Mouse (Mus musculus) CH12F3 (cell line): ENCODE measurements around the gene Ubash3b.

Experiments used
- in situ Hi-C: fragments of 300-500 bp; cut with MboI; formaldehyde crosslinking; loops from 2 replicates; pipeline ENCODE4 v1.14.3; 2020; ENCODE audit warnings: low sequenced_read_pairs

Ubash3b gene

GRCm38 (mm10) chr9:41168656-41169055, 7.2 kb upstream of the Ubash3b start:
- in situ Hi-C loops: no loop called here

GRCm38 (mm10) chr9:41168206-41168605, 6.7 kb upstream of the Ubash3b start:
- in situ Hi-C loops: no loop called here

DNA sequence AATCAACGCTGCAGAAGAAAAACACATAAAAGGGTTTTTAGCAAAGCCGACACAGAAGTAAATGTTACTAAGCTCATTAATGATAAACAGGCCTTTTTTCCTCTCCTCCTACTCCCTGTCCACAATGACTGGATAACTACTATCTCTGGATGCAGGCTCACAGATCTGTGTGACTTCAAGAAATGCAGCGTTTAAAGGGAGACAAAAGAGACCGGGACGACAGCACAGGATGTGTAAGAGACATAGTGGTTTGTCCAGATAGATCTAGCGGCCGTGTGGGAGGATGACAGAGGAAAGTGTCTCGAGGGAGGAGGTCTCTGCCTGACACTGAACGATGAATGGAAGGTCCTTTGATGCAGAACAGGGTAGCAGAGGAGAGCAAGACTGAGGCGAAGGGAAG, 5.4 kb upstream of the Ubash3b start:
- in situ Hi-C loops: no loop called here

- in situ Hi-C loops: no loop called here
Observed at GRCm38 (mm10) chr9:41162363-41162762, 866 bp upstream of the Ubash3b start.

GRCm38 (mm10) chr9:41160536-41161176, 841 bp downstream of the Ubash3b start:
- in situ Hi-C loops: no loop called here

DNA sequence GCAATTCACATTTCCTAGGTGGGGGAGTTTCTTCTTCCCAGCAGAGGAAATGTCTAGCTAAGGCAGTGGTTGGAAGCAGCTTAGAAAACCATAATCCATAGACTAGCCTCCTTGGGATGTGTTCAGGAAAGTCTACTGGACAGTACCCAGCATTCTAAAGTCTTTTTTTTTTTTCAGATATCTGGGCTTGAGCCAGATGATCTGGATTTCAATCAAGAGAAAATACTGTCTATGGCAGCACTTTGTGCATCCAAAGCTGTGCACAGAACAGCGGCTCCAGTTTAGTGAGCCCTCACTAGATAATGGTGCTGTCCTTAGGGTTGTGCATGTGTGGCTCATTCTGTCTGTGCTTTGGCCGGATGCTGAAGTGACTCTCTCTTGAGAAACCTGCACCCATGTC, 2.3 kb downstream of the Ubash3b start:
- in situ Hi-C loops: no loop called here

GRCm38 (mm10) chr9:41157872-41158567, 3.5 kb downstream of the Ubash3b start:
- in situ Hi-C loops: no loop called here

DNA sequence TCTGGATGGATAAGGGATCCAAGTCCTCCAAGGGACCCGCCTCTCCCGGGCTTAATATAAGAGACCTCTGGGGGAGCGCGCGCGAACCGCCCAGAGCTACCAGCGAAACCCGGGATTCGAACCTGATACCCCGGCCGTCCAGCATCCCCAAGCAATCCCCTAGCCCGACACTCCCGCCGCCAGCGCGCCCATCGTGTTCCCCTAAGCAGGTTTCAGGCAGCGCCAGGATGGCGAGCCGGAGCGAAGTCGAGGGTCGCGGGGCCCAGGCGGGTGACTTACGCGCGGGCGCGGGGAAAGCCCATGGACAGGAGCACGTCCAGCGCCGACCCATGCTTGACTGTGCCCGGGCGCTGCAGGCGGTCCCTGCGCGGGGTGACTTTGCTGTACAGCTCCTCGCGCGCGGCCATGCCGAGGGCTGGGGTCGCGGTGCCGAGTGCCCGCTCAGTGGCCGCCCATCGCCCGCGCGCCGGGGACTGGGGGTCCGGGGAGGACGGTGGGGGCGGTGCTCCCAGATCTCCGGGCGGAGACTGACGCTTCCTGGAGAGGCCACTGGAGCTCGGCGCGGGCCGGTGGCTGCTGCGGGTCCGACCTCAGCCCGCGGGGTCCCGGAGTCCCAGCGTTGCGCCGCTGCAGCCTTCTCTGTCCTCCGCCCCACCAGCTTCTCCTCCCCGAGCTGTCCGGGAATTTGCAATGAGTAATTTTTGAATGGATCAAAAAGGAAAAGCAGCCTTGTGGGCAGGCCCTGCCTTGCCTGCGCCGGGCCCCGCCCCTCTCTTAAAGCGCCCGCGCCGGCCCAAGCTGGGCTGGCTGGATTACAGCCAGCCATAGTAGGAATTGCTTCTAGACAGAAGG, 4.3 kb downstream of the Ubash3b start:
- in situ Hi-C loops: no loop called here

GRCm38 (mm10) chr9:41156720-41157019, 4.8 kb downstream of the Ubash3b start:
- in situ Hi-C loops: no loop called here

GRCm38 (mm10) chr9:41156006-41156719, 5.3 kb downstream of the Ubash3b start:
- in situ Hi-C loops: no loop called here

- in situ Hi-C loops: no loop called here
Observed at GRCm38 (mm10) chr9:41153979-41154378, 7.5 kb downstream of the Ubash3b start.

DNA sequence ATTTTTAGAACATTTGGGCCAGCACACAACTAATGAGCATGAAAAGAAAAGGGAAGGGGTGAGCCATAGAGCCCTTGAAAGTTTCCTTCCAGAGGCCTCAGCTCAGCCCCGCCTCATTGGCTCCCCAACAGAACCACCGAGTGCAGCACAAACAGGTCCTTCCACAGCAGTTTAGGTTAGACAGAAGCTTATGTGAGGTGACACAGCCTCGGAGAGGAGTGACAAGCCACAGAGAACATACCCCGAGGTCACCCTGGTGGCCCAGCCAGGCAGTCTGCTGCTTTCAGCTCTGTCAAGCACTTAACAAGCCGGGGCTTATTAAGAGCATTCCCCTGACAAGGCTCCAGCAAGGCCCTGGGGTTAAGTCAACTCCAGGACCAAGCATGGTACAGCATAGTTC, 8.4 kb downstream of the Ubash3b start:
- in situ Hi-C loops: no loop called here

DNA sequence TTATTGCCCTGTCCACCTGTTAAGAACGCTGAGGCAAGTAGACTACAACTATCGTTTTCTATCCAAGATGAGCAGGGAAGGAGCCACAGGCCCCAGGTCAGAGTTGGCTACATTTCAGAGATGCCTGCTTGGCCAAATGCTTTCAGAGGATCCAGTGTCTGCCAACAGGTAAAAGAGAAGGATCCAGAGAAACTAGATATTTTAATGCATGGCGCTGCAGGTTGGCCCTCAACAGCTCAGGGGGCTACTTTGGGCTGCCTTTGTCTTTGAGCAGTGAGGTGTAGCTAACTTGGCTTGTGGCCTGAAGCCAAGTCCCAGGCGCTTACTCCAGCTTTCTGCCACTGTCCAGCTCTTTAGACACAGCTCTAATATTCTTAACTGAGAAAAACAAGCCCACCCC, 10.0 kb downstream of the Ubash3b start:
- in situ Hi-C loops: no loop called here

GRCm38 (mm10) chr9:41149896-41150295, 11.6 kb downstream of the Ubash3b start:
- in situ Hi-C loops: no loop called here

DNA sequence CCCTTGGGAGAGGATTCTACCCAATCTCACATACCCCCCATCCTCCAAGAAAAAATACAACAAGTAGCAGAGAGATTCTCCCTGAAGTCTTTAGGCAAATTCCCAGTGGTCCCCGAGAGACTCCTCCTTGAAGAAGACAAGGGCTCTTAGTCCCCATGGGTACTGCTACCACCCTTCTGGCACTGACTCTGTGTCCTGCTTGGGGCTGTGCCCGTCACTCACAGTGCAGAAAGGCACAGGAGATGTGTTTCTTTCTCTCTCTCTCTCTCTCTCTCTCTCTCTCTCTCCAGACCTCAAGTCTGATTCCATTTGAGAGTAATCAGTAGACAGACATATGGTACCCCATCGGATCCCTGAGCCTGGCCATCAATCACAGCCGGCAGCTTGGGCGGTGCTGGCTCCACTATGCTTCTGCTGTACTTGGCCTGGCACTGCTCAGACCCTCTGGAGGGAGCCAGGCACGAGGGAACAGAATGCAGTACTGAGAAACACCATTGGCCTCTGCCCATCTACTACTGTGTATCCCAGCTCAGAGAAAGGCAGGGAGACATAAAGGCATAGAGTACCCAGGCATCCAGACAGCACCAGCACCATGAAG, 12.3 kb downstream of the Ubash3b start:
- in situ Hi-C loops: no loop called here

GRCm38 (mm10) chr9:41148600-41148999, 12.9 kb downstream of the Ubash3b start:
- in situ Hi-C loops: no loop called here

- in situ Hi-C loops: no loop called here
Observed at GRCm38 (mm10) chr9:41147203-41147842, 14.2 kb downstream of the Ubash3b start.

GRCm38 (mm10) chr9:41143825-41144224, 17.7 kb downstream of the Ubash3b start:
- in situ Hi-C loops: no loop called here

DNA sequence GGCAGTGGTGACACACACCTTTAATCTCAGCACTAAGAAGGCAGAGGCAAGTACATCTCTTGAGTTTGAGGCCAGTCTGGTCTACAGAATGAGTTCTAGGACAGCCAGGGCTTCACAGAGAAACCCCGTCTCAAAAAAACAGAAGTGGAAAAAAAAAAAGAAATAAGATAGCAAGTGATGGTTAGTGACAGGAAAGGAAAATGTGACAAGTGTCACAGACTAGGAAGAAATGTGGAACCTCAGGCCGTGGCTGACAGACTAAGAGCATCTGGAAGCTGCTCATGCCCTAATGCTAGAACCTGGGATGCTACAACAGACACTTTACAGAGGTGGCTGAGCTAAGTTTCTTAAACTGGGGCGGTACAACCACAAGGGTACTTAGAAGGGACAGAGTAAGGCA, 18.4 kb downstream of the Ubash3b start:
- in situ Hi-C loops: no loop called here

- in situ Hi-C loops: no loop called here
Observed at GRCm38 (mm10) chr9:41141026-41141425, 20.5 kb downstream of the Ubash3b start.
